Mouse (Mus musculus): ENCODE measurements around the gene Syngr4. TPM values are rescaled to one million over a fixed set of nuclear protein-coding genes. Genes with fewer than 3 reads are reported as not detected.

Gene Syngr4
- total RNA-seq, 2 experiments from 2014 or later: not detected

GRCm38 (mm10) chr7:45870282-45871058 is 26.0 kb downstream of the Syngr4 start:
- ATAC-seq (replicated peaks; ENCODE audit: low FRiP score, poor library complexity, severe bottlenecking): no peak

GRCm38 (mm10) chr7:45869787-45870186 is 26.7 kb downstream of the Syngr4 start:
- ATAC-seq (replicated peaks; ENCODE audit: low FRiP score, poor library complexity, severe bottlenecking): no peak

- ATAC-seq (replicated peaks; ENCODE audit: low FRiP score, poor library complexity, severe bottlenecking): no peak
Measured at GRCm38 (mm10) chr7:45869107-45869670, 27.3 kb downstream of the Syngr4 start.

- no peak for ATAC-seq (replicated peaks; ENCODE audit: low FRiP score, poor library complexity, severe bottlenecking)
Measured at GRCm38 (mm10) chr7:45867871-45868270, 28.6 kb downstream of the Syngr4 start.

- ATAC-seq (replicated peaks; ENCODE audit: low FRiP score, poor library complexity, severe bottlenecking): no peak
Measured at GRCm38 (mm10) chr7:45865925-45866910, 30.3 kb downstream of the Syngr4 start.

- no peak for ATAC-seq (replicated peaks; ENCODE audit: low FRiP score, poor library complexity, severe bottlenecking)
Measured at GRCm38 (mm10) chr7:45864435-45864834, 32.1 kb downstream of the Syngr4 start.

- no peak for ATAC-seq (replicated peaks; ENCODE audit: low FRiP score, poor library complexity, severe bottlenecking)
Measured at GRCm38 (mm10) chr7:45862804-45863203, 33.7 kb downstream of the Syngr4 start.

GRCm38 (mm10) chr7:45859008-45859407 is 37.5 kb downstream of the Syngr4 start:
- no peak for ATAC-seq (replicated peaks; ENCODE audit: low FRiP score, poor library complexity, severe bottlenecking)

- ATAC-seq (replicated peaks; ENCODE audit: low FRiP score, poor library complexity, severe bottlenecking): no peak
Measured at GRCm38 (mm10) chr7:45856950-45857901, 39.3 kb downstream of the Syngr4 start.

- no peak for ATAC-seq (replicated peaks; ENCODE audit: low FRiP score, poor library complexity, severe bottlenecking)
Measured at GRCm38 (mm10) chr7:45853089-45853488, 43.4 kb downstream of the Syngr4 start.

GRCm38 (mm10) chr7:45850661-45851060 is 45.9 kb downstream of the Syngr4 start:
- no peak for ATAC-seq (replicated peaks; ENCODE audit: low FRiP score, poor library complexity, severe bottlenecking)

GRCm38 (mm10) chr7:45848447-45849027 is 48.0 kb downstream of the Syngr4 start:
- no peak for ATAC-seq (replicated peaks; ENCODE audit: low FRiP score, poor library complexity, severe bottlenecking)

- no peak for ATAC-seq (replicated peaks; ENCODE audit: low FRiP score, poor library complexity, severe bottlenecking)
Measured at GRCm38 (mm10) chr7:45842950-45843744, 53.4 kb downstream of the Syngr4 start.

Other genes with a start within 250 kb of the Syngr4 start
- gene Fut2, start 230.3 kb downstream of the Syngr4 start, total RNA-seq (2015; ENCODE audit: low replicate concordance): not detected in 2 replicates
- gene Fut2, start 230.3 kb downstream of the Syngr4 start, total RNA-seq (2017; ENCODE audit: low replicate concordance): not detected in 2 replicates
- not detected in 2 replicates for gene Ntn5, start 212.7 kb downstream of the Syngr4 start, total RNA-seq (2015; ENCODE audit: low replicate concordance)
- not detected in 2 replicates for gene Ntn5, start 212.7 kb downstream of the Syngr4 start, total RNA-seq (2017; ENCODE audit: low replicate concordance)
- not detected in 2 replicates for gene Sec1, start 202.3 kb downstream of the Syngr4 start, total RNA-seq (2015; ENCODE audit: low replicate concordance)
- not detected in 2 replicates for gene Sec1, start 202.3 kb downstream of the Syngr4 start, total RNA-seq (2017; ENCODE audit: low replicate concordance)
- not detected in 2 replicates for gene Car11, start 196.9 kb downstream of the Syngr4 start, total RNA-seq (2015; ENCODE audit: low replicate concordance)
- gene Car11, start 196.9 kb downstream of the Syngr4 start, total RNA-seq (2017; ENCODE audit: low replicate concordance): not detected in 2 replicates
- 1.3 and 2.5 TPM in 2 replicates for gene Dbp, start 191.6 kb downstream of the Syngr4 start, total RNA-seq (2015; ENCODE audit: low replicate concordance)
- gene Dbp, start 191.6 kb downstream of the Syngr4 start, total RNA-seq (2017; ENCODE audit: low replicate concordance): 1.7 and 2.6 TPM in 2 replicates
- 522 and 544 TPM in 2 replicates for gene Rpl18, start 181.3 kb downstream of the Syngr4 start, total RNA-seq (2015; ENCODE audit: low replicate concordance)
- gene Rpl18, start 181.3 kb downstream of the Syngr4 start, total RNA-seq (2017; ENCODE audit: low replicate concordance): 281 and 297 TPM in 2 replicates
- gene Sphk2, start 178.7 kb downstream of the Syngr4 start, total RNA-seq (2015; ENCODE audit: low replicate concordance): 9.6 and 12.6 TPM in 2 replicates
- gene Sphk2, start 178.7 kb downstream of the Syngr4 start, total RNA-seq (2017; ENCODE audit: low replicate concordance): 4.8 and 9.4 TPM in 2 replicates
- not detected in 2 replicates for gene Fam83e, start 175.5 kb downstream of the Syngr4 start, total RNA-seq (2015; ENCODE audit: low replicate concordance)
- gene Fam83e, start 175.5 kb downstream of the Syngr4 start, total RNA-seq (2017; ENCODE audit: low replicate concordance): not detected in 2 replicates
- gene Spaca4, start 170.9 kb downstream of the Syngr4 start, total RNA-seq (2015; ENCODE audit: low replicate concordance): not detected in 2 replicates
- gene Spaca4, start 170.9 kb downstream of the Syngr4 start, total RNA-seq (2017; ENCODE audit: low replicate concordance): not detected in 2 replicates
- not detected in 2 replicates for gene Lmtk3, start 113.0 kb downstream of the Syngr4 start, total RNA-seq (2015; ENCODE audit: low replicate concordance)
- gene Lmtk3, start 113.0 kb downstream of the Syngr4 start, total RNA-seq (2017; ENCODE audit: low replicate concordance): not detected in 2 replicates
- not detected in 2 replicates for gene Sult2b1, start 112.0 kb downstream of the Syngr4 start, total RNA-seq (2015; ENCODE audit: low replicate concordance)
- gene Sult2b1, start 112.0 kb downstream of the Syngr4 start, total RNA-seq (2017; ENCODE audit: low replicate concordance): not detected in 2 replicates
- gene Cyth2, start 82.1 kb downstream of the Syngr4 start, total RNA-seq (2015; ENCODE audit: low replicate concordance): 20.5 and 29.8 TPM in 2 replicates
- 43.8 and 48.9 TPM in 2 replicates for gene Cyth2, start 82.1 kb downstream of the Syngr4 start, total RNA-seq (2017; ENCODE audit: low replicate concordance)
- not detected in 2 replicates for gene Kcnj14, start 71.9 kb downstream of the Syngr4 start, total RNA-seq (2015; ENCODE audit: low replicate concordance)
- not detected in 2 replicates for gene Kcnj14, start 71.9 kb downstream of the Syngr4 start, total RNA-seq (2017; ENCODE audit: low replicate concordance)
- gene Grwd1, start 65.8 kb downstream of the Syngr4 start, total RNA-seq (2015; ENCODE audit: low replicate concordance): 2.5 and 2.9 TPM in 2 replicates
- gene Grwd1, start 65.8 kb downstream of the Syngr4 start, total RNA-seq (2017; ENCODE audit: low replicate concordance): 0.23 and 4.0 TPM in 2 replicates
- 55.9 and 91.4 TPM in 2 replicates for gene Kdelr1, start 23.9 kb downstream of the Syngr4 start, total RNA-seq (2015; ENCODE audit: low replicate concordance)
- gene Kdelr1, start 23.9 kb downstream of the Syngr4 start, total RNA-seq (2017; ENCODE audit: low replicate concordance): 31.2 and 39.1 TPM in 2 replicates
- gene Grin2d, start 18.3 kb downstream of the Syngr4 start, total RNA-seq (2015; ENCODE audit: low replicate concordance): not detected in 2 replicates
- not detected in 2 replicates for gene Grin2d, start 18.3 kb downstream of the Syngr4 start, total RNA-seq (2017; ENCODE audit: low replicate concordance)
- gene Tmem143, start 227 bp upstream of the Syngr4 start, total RNA-seq (2015; ENCODE audit: low replicate concordance): 0.84 and 1.1 TPM in 2 replicates
- gene Tmem143, start 227 bp upstream of the Syngr4 start, total RNA-seq (2017; ENCODE audit: low replicate concordance): 4.0 and 4.6 TPM in 2 replicates
- 75.5 and 85.4 TPM in 2 replicates for gene Emp3, start 24.7 kb upstream of the Syngr4 start, total RNA-seq (2015; ENCODE audit: low replicate concordance)
- 19.1 and 41.8 TPM in 2 replicates for gene Emp3, start 24.7 kb upstream of the Syngr4 start, total RNA-seq (2017; ENCODE audit: low replicate concordance)
- gene Ccdc114, start 27.4 kb upstream of the Syngr4 start, total RNA-seq (2015; ENCODE audit: low replicate concordance): not detected in 2 replicates
- 2.6 TPM in 1 of 2 replicates, not detected in the other for gene Ccdc114, start 27.4 kb upstream of the Syngr4 start, total RNA-seq (2017; ENCODE audit: low replicate concordance)
- gene Abcc6, start 133.6 kb upstream of the Syngr4 start, total RNA-seq (2015; ENCODE audit: low replicate concordance): not detected in 2 replicates
- not detected in 2 replicates for gene Abcc6, start 133.6 kb upstream of the Syngr4 start, total RNA-seq (2017; ENCODE audit: low replicate concordance)
- 3.2 and 4.6 TPM in 2 replicates for gene Nomo1, start 137.0 kb upstream of the Syngr4 start, total RNA-seq (2015; ENCODE audit: low replicate concordance)
- 5.3 and 7.5 TPM in 2 replicates for gene Nomo1, start 137.0 kb upstream of the Syngr4 start, total RNA-seq (2017; ENCODE audit: low replicate concordance)
- gene Kcnj11, start 204.1 kb upstream of the Syngr4 start, total RNA-seq (2015; ENCODE audit: low replicate concordance): not detected in 2 replicates
- not detected in 2 replicates for gene Kcnj11, start 204.1 kb upstream of the Syngr4 start, total RNA-seq (2017; ENCODE audit: low replicate concordance)

Data from erythroid progenitor cell, adult 5-6 weeks (primary cell).